Mouse (Mus musculus) erythroblast, embryonic 14.5 days (primary cell): ENCODE results near the gene Cstf3. TPM values are rescaled to one million over a fixed set of nuclear protein-coding genes. Genes with fewer than 3 reads are reported as not detected.
A peak's percentile ranks its signal among the peaks of the same experiment; 100 is the strongest.

Experiments used
- H3K27me3 ChIP-seq: 2 replicates; pipeline ENCODE4 v1.6.1; 2012; ENCODE audit warnings: inconsistent platforms; ENCODE audit not compliant: control insufficient read depth
- H3K36me3 ChIP-seq: 2 replicates; pipeline ENCODE4 v1.6.1; 2012; ENCODE audit warnings: mild to moderate bottlenecking, inconsistent platforms; ENCODE audit not compliant: control insufficient read depth
- H3K4me1 ChIP-seq: 2 replicates; pipeline ENCODE4 v1.6.1; 2012; ENCODE audit warnings: inconsistent platforms; ENCODE audit not compliant: control insufficient read depth
- H3K4me3 ChIP-seq: replicated peaks from 2 replicates; pipeline ENCODE3; 2012; ENCODE audit warnings: moderate library complexity, mild to moderate bottlenecking, inconsistent platforms
- H3K9me3 ChIP-seq: 2 replicates; pipeline ENCODE4 v1.6.1; 2012; ENCODE audit warnings: low read length, inconsistent platforms, mixed read lengths; ENCODE audit not compliant: control insufficient read depth
- GATA1 ChIP-seq: IDR thresholded peaks from 2 replicates; pipeline ENCODE4 v1.6.1; 2012; ENCODE audit warnings: low read length, inconsistent platforms, mixed read lengths
- TAL1 ChIP-seq: IDR thresholded peaks from 3 replicates; pipeline ENCODE4 v1.6.1; 2012; ENCODE audit warnings: low read length, inconsistent platforms, mixed read lengths
- polyA plus RNA-seq: library from polyadenylated mRNA; stranded (reverse); fragments of >175 nt; gene quantifications from 2 replicates; pipeline ENCODE4 v1.2.3, GENCODE M21; 2012

Cstf3 gene
- polyA plus RNA-seq, 1 experiment: 0.37 TPM

DNA sequence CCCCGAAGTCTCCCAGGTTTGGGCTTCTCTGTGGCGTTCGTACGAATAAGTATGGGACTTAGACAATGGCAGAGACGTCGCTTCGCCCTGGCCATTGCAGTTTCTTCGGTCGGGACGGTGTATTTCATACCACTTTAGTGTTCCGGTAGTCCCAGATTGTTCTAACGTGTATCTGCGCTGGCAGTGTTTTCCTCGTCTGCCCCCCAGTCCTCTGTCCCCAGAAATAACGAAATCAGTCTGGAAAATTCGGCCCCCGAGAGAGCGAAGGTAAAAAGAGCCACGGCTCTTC, 450 bp downstream of the Cstf3 start:
- H3K4me1 ChIP-seq: peaks cover 28% of the 10 kb centered on the region
- H3K36me3 ChIP-seq: peaks cover 12% of the 10 kb centered on the region
- TF ChIP-seq GATA1 (no peak), TAL1 (no peak)
- H3K4me3 ChIP-seq: peak overlapping the region; percentile 100
- H3K27me3 ChIP-seq: no peaks in the 10 kb centered on the region
- no peaks in the 10 kb centered on the region for H3K9me3 ChIP-seq

DNA sequence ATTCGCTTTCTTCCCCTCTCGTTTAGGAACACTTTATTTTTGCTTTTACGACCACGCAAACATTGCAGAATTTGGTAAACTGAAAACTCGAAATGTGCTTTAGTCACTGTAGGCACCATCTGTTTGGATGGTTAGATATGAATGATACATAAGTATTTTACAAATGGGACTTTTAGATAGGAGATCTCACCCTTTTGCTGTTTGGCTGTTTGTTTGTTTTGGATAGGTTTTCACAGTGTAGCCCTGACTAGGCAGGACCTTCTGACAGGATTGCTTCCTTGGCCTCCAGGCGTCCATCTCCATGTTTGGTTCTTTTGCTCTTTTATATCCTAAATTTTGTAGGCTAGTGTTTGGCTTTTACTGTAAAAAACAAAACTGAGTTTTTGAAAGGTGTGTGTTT, 818 bp downstream of the Cstf3 start:
- no peaks in the 10 kb centered on the region for H3K27me3 ChIP-seq
- peak overlapping the region; percentile 100 for H3K4me3 ChIP-seq
- peaks cover 12% of the 10 kb centered on the region for H3K36me3 ChIP-seq
- TF ChIP-seq TAL1 (no peak), GATA1 (no peak)
- H3K4me1 ChIP-seq: peaks cover 28% of the 10 kb centered on the region
- H3K9me3 ChIP-seq: no peaks in the 10 kb centered on the region

DNA sequence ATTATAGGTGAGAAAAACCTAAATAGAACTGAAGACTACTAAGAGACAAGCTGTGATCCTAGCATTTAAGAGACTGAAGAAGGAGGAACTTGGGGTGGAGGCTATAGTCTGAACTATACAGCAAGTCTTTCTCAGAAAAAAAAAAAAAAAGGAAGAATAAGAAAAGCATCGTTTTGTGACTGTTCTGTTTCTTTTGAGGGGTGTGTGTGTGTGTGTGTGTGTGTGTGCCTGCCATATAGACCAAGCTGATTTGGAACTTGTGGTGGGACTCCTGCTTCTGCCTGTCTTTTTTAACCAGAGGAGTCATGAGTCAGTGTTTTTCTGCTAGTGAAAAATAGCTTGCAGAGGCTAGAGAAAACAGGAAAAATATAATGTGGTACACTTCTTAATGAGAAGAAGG, 4.7 kb downstream of the Cstf3 start:
- H3K9me3 ChIP-seq: no peaks in the 10 kb centered on the region
- no peaks in the 10 kb centered on the region for H3K27me3 ChIP-seq
- H3K36me3 ChIP-seq: peaks cover 18% of the 10 kb centered on the region
- no peak overlapping the region for H3K4me3 ChIP-seq
- TF ChIP-seq GATA1: no peak
- no peak for TF ChIP-seq TAL1
- H3K4me1 ChIP-seq: peaks cover 22% of the 10 kb centered on the region

GRCm38 (mm10) chr2:104603431-104603830, 13.1 kb downstream of the Cstf3 start:
- H3K27me3 ChIP-seq: no peaks in the 10 kb centered on the region
- H3K9me3 ChIP-seq: no peaks in the 10 kb centered on the region
- TF ChIP-seq TAL1 (no peak), GATA1 (no peak)
- no peaks in the 10 kb centered on the region for H3K4me1 ChIP-seq
- no peak overlapping the region for H3K4me3 ChIP-seq
- H3K36me3 ChIP-seq: peaks cover 9% of the 10 kb centered on the region

DNA sequence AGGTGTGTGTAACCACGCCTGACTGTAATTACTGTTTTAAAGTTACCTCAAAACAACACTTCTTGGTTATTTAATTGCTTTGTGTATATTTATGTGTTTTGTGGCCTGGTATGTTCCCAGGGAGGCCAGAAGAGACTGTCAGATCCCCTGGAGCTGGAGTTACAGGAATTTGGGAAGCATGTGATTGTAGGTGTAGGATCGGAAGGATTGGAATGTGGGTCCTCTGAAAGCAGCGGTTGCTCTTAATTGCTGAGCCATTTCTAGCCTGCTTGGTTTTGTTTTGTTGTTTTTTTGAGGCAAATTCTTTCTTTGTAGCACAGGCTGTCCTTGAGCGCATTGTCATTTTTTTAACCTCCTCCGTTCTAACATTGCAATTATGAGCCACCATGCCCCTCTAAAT, 14.4 kb downstream of the Cstf3 start:
- no peaks in the 10 kb centered on the region for H3K4me1 ChIP-seq
- no peak overlapping the region for H3K4me3 ChIP-seq
- H3K36me3 ChIP-seq: peaks cover 16% of the 10 kb centered on the region
- TF ChIP-seq GATA1 (no peak), TAL1 (no peak)
- H3K9me3 ChIP-seq: no peaks in the 10 kb centered on the region
- H3K27me3 ChIP-seq: no peaks in the 10 kb centered on the region

GRCm38 (mm10) chr2:104605560-104605959, 15.2 kb downstream of the Cstf3 start:
- H3K9me3 ChIP-seq: no peaks in the 10 kb centered on the region
- H3K4me3 ChIP-seq: no peak overlapping the region
- peaks cover 22% of the 10 kb centered on the region for H3K36me3 ChIP-seq
- TF ChIP-seq TAL1 (no peak), GATA1 (no peak)
- no peaks in the 10 kb centered on the region for H3K27me3 ChIP-seq
- no peaks in the 10 kb centered on the region for H3K4me1 ChIP-seq

DNA sequence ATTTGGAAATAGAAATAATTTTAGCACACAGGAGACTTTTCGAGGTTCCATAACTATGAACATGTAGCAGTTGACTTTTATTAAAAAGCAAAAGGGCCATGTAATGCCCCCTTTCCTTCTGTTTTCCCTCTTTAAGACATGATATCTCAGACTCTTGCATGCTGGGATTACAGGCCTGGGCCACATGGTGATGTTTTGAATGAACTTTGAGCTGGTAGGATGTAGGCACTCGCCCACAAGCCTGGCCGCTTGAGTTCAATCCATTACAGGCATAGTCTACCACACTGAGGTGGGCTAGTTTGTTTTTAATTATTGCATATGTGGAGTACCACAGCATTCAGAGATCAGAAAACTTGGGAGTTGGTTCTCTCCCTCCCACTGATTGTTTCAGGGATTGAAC, 24.5 kb downstream of the Cstf3 start:
- Histone ChIP-seq H3K4me3 (no peak overlapping the region), H3K9me3 (no peaks in the 10 kb centered on the region), H3K4me1 (no peaks in the 10 kb centered on the region), H3K36me3 (peaks cover 22% of the 10 kb centered on the region), H3K27me3 (no peaks in the 10 kb centered on the region)
- TF ChIP-seq GATA1 (no peak), TAL1 (no peak)

DNA sequence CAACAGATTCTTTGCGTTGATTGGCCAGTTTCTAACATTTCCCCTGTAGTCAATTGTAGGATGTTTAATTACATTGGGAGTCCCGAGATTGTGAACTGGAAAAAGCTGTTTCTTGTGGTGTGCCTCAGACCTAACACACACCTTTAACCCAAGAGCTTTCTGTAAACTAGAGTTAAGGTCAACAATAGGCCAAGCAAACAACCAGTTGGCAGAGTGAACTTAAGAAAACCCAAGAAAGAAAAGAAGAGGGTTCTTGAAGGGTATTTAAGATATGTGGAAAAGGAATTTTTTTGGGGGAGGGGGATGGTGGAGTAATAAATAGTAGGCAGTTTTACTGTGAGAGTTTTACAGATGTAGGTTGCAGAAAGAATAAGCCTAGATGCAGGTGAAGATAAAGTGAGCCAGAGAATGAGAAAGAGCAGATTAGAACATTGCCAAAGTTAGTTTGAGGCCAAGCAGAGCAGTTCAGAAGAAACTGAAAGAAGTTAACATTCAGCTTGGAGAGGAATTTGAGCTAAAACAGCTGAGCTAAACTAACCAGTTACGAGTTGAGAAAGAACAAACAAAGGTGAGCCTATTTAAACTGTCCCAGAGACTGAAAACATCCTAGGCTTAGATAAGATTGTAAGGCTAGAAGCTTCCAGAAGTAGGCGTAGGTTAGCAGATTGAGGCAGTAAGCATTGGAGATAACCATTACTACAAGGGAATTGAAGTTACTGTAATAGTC, 25.8 kb downstream of the Cstf3 start:
- Histone ChIP-seq H3K36me3 (peaks cover 15% of the 10 kb centered on the region), H3K27me3 (no peaks in the 10 kb centered on the region), H3K9me3 (no peaks in the 10 kb centered on the region), H3K4me1 (no peaks in the 10 kb centered on the region), H3K4me3 (no peak overlapping the region)
- no peak for TF ChIP-seq TAL1
- no peak for TF ChIP-seq GATA1

- no peak for TF ChIP-seq TAL1
- TF ChIP-seq GATA1: no peak
- H3K36me3 ChIP-seq: peaks cover 75% of the 10 kb centered on the region
Observed at GRCm38 (mm10) chr2:104658659-104659058, 68.3 kb downstream of the Cstf3 start.

More at GRCm38 (mm10) chr2:104658659-104659058, 68.3 kb downstream of the Cstf3 start:
- Histone ChIP-seq H3K27me3 (no peaks in the 10 kb centered on the region), H3K4me3 (no peak overlapping the region), H3K9me3 (no peaks in the 10 kb centered on the region), H3K4me1 (no peaks in the 10 kb centered on the region)
